8 mouse cellular contexts compared by ENCODE assay signal in the genomic region with DNA sequence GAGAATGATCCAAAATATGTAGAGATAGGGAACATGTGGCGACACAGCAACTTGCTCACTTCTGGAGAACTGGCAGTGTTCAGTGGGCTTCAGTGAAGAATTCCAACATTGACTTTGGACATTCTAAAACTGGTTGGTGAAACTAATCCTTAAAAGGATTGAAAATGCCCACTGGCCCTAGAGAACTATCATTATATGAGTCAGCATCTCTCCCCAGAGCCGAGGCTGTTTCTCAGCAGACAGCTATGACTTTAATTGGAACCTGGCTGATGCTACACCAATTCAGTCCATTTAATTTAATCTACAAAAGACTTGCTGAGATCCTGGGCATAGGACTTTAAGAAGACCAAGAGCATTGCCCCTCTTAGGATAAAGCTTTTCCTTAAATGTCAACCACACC.
"Had no signal": no experiment of that assay in that cellular context is flagged by ENCODE, and none has a peak within 500 bp of the region (broad histone marks: within the 10 kb centered on the region; RNA-seq: fewer than 3 reads in every experiment).

No protein-coding gene starts in this region.

- DNase-seq: lung, adult 18-20 months; lung, embryonic 14.5 days; lung, postnatal 10 days; lung, postnatal 4 days; midbrain, embryonic 14.5 days; right cerebral cortex, postnatal 14 days; thymus, postnatal 14 days; thymus, postnatal 36 days had no signal
